Mouse (Mus musculus): Measurements from ENCODE around the gene Fez2. TPM values are rescaled to one million over a fixed set of nuclear protein-coding genes. Genes with fewer than 3 reads are reported as not detected.

The Fez2 gene
- total RNA-seq, 2 experiments from 2014 or later, result 8.8 to 14.7 TPM

DNA sequence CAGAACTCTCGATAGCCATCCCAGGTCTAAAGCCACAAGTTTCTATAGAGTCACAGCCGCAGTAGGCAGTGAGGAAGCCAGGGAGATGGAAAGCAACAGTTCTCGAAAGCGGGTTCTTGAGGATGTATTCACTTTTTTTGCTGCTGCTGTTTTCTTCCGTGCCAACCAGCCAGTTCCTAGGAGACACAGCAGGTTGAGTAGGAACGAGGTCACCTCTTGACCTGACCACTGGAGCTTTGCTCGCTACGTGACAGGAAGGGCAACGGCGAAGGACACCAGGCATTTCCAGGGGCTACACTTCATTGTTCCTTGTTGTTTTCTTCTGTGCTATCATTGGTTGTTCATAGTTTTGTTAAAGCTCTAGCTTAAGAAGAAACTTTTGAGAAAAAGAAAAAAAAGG lies 43.2 kb downstream of the Fez2 start:
- no peak for ATAC-seq (replicated peaks; ENCODE audit: low FRiP score, low TSS enrichment, poor library complexity, severe bottlenecking)

DNA sequence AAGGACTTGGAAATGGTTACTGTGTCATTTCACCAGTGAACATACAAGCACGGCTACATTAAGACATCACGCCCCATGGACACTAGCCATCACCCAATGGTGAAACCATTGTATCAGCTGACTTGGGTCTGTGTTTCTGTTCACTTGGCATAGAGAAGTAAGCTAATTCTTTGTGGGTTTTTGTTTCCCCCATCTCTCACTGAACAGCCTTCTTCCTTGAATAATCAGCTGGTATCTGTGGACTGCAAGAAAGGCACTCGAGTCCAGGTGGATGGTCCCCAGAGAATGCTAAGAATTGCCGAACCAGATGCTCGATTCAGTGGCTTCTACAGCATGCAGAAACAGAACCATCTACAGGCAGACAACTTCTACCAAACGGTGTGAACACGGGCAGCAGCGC lies 44.1 kb downstream of the Fez2 start:
- ATAC-seq (replicated peaks; ENCODE audit: low FRiP score, low TSS enrichment, poor library complexity, severe bottlenecking), result no peak

DNA sequence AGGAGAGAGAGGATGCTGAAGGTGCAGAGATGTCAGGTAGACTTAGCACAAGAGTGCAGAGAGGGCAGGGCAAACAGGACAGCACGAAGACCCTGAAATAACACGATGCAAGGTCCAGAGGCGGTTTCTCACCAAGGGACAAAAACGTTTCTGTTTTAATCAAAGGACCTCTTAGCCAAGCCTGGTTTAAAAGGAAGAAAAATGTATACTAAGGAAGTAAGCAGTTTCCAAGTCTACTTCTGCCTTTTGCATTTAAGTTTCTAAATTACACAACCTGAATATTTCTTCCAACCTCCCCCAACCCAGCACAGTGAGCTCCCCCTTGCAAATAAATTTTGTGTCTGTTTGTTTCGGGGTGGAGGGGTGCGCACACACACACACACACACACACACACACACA lies 44.8 kb downstream of the Fez2 start:
- ATAC-seq (replicated peaks; ENCODE audit: low FRiP score, low TSS enrichment, poor library complexity, severe bottlenecking), result no peak

DNA sequence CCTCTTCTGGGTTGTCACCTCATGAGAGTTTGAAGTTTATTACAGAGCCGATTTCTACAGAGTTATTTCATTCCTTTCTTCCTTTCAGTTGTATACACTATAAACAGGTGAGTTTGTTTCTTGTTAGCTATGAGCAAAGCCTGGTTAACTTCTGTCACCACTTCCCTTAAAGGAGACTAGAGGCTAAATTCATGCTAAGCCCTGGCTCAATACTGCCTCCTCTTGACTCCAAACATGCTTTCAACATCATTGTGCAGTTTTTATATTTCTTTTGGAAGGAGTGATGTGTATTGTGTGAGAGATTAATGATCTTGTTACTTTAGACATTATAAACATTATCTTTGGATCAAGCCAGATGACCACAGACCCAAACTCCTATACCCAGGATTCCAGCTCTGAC lies 47.5 kb downstream of the Fez2 start:
- 0 out of 2 replicates have a peak, but pooled peaks have one; percentile 41 for ATAC-seq (replicated peaks; ENCODE audit: low FRiP score, low TSS enrichment, poor library complexity, severe bottlenecking)

DNA sequence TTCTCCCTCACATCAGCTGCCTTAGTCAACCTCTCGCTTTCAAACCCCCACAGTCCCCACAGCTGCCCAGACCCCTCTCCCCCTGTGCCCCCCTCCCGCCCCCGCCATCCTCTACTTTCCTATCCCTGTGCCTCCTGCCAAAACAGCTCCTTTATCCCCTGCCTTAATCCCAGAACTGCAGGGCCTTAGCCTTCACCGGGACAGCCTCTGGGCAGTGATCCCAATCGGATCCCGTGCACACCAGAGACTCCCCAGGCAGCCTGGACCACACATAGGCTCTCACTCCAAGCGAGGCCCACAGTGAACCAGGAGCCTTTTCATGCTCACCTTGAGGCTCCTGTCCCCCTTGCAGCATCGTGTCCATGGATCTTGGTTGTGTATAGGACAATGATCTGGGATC lies 49.5 kb downstream of the Fez2 start:
- ATAC-seq (replicated peaks; ENCODE audit: low FRiP score, low TSS enrichment, poor library complexity, severe bottlenecking), result no peak

DNA sequence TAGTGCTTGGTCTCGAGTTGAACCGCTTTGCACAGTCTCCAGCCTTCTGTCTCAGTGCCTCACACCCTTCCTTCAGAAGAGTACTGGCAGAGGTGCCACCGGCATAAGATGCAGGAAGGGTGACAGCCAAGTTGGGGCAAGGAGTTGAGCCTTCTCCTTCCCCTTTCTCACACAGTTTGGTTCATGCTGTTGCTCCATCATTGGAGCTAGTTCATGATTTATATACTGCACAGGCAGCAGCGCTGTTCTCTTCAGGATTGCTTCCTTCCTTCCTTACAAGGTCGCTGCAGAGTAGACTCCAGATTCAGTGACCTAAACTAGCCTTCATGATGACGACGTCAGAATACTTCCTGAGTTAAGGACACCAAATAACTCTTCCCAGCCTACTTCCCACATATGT lies 51.9 kb downstream of the Fez2 start:
- ATAC-seq (replicated peaks; ENCODE audit: low FRiP score, low TSS enrichment, poor library complexity, severe bottlenecking), result no peak

DNA sequence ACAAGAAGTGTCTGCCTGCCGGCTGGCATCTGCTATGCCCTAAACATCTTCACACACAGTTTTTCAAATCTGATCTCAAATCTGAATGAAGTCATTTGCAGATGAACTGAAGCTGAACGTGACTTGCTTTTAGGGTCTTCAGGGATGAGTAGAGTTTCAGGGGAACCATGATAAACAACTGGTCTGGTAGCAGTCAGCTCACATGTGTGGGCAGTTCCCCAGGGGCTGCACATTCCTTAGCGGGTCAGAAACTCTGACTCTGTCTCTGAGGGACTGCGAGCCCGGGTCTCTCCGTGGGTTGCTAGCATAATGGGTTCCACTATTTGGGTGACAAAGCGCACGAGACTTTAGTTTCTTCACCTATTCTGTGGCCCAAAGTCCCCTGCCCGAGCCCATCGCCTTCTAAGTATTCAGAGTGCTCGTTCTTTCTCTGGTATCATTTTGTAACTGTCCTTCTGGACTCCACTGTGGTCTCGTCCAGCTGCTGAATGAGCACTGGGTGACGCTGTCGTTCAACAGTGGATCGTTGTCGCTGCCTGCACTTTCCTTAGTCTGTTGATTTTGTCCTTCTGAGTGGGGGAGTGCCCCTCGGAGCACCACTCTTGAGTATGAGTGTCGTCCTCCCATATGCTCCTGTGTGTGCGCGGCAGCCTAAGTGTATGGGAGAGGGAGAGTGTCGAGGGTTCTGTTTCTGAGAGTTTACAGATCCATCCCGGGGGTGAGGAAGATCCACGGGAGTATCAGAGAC lies 53.2 kb downstream of the Fez2 start:
- no peak for ATAC-seq (replicated peaks; ENCODE audit: low FRiP score, low TSS enrichment, poor library complexity, severe bottlenecking)

DNA sequence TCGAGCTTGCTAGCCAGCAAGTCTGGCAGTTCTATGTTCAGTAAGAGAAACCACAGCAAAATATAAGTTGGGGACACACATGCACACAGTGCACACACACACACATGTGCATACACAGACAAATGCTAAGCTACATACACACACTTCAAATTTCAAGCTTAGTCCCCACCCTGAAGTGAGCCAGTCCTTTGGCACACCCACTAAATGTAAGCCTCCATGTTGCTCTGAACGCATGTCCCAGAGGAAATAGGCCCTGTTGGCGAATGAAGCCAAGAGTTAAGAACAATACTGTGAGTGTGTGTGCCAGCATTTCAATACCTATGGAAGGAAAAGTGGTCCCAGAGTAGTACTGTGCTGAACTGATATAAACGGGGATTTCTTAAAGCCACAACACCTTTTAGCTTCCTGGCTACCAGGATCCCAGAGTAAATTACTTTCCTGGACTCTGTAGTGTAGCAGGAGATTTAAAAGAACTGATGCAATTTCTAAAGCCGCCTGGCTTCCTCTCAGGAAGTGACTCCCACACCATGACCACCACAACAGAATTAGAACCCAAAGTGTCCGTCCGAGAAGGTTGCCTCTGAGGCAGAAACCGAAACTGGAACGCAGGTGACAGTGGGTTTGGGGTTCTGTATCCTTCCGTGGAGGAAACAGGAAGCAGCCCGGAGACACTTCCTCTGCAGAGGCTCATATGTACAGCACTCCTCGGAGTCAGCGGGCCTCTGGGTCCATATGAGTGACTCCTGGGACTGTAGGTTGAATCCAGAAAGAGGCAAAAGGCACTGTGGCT lies 55.8 kb downstream of the Fez2 start:
- ATAC-seq (replicated peaks; ENCODE audit: low FRiP score, low TSS enrichment, poor library complexity, severe bottlenecking), result peak; percentile 83

DNA sequence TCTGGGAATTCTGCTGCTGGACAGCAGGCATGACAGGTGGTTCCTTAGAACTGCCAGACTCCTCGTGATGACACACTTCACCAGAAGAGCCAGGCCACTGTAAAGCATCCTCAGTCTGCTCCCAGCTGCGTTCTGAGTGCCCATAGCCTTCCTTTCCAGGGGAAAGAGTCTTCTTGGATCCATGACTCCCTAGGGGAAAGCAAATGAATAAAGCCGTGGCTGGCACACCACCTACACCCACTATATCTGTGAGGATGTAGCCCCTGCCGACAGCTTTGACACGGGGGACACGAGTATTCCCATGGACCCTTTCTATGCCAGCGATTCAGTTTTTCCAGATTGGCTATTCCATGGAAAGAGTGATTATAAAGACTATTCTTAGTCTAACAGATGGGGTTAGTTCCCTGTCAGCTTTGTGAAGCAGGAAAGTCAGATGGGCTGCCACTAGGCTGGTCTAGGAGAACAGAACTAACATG lies 59.7 kb downstream of the Fez2 start:
- no peak for ATAC-seq (replicated peaks; ENCODE audit: low FRiP score, low TSS enrichment, poor library complexity, severe bottlenecking)

DNA sequence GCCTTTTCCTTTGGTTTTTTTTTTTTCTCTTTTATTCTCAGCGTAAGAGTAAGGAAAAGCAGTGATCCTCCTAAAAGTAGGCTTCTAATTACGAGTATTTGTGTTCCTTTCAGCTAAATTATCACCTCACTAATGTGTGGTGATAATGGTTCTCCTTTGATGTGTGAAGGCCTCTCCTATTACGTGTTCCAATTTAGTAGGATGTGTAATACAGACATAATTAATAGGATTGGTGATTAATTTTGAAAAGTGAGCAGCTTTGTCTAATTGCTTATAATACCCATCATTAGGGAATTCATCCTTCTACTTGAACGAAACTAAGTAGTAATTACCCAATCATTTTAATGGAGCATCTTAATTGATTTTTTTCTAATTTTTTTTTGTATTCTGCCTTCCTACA lies 60.2 kb downstream of the Fez2 start:
- ATAC-seq (replicated peaks; ENCODE audit: low FRiP score, low TSS enrichment, poor library complexity, severe bottlenecking), result no peak

DNA sequence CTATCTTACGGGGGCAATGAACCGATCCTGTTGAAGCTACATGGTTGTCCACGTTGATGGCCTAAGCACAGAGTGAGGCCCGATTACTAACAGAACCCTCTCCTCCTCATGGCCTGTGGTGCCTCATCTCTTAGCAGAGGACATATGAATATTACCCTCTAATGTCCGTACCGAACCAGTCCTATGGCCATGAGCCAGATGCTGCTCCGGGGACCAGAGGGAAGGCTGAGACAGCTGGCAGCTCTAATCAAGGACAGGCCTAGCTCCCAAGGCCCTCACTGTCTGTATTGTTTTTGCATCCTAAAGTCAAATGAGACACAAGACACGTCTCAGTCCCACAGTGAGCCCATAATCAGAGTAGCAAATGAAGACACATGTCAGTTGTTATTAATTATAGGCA lies 62.3 kb downstream of the Fez2 start:
- ATAC-seq (replicated peaks; ENCODE audit: low FRiP score, low TSS enrichment, poor library complexity, severe bottlenecking), result no peak

DNA sequence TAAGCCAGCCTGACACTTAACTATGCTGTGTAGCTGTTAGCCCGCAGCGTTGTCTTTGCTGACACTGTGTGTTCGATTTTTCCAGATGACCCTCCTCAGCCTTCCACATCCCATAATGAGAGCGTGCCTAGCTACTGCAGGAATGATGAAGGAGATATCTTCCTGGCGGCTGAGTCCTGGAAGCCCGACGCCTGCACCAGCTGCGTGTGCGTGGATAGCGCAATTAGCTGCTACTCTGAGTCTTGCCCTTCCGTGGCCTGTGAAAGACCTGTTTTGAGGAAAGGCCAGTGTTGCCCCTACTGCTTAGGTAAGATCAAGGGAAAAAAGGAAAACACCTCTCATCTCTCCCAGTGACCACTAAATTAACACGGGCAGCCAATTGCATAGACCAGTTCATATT lies 63.1 kb downstream of the Fez2 start:
- ATAC-seq (replicated peaks; ENCODE audit: low FRiP score, low TSS enrichment, poor library complexity, severe bottlenecking), result no peak

DNA sequence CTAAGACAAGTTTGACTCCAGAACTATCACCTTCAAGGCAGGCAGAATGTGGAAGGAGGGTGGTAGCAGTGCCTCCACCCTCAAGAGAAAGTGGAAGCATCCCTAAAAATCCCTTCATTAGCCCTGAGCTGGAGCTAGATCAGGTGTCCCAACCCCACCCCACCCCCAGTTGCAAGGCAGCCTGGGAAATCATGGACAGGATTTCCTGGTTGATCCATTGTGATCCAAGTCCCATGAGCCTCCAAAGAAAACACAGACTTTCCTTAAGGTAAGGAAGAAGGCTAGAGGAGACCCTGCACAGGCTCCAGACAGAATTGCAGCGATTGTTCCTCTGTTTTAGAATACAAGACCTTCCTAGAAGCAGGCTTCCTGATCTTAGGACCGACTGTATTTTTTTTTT lies 63.5 kb downstream of the Fez2 start:
- no peak for ATAC-seq (replicated peaks; ENCODE audit: low FRiP score, low TSS enrichment, poor library complexity, severe bottlenecking)

DNA sequence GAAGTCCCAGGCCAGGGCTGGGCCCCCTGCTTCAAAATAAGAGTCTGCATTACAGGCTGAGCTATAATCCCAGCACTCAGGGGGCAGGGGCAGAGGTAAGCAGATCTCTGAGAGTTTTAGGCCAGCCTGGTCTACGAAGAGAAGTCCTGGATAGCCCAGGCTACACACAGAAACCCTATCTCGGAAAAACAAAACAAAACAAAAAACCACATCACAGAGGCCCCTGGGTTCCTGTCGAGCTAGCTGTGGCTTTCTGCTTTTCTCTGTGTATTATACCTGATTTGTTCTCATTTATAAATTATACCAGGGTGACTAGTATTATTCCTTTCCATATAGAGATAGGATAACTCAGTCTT lies 65.5 kb downstream of the Fez2 start:
- no peak for ATAC-seq (replicated peaks; ENCODE audit: low FRiP score, low TSS enrichment, poor library complexity, severe bottlenecking)

DNA sequence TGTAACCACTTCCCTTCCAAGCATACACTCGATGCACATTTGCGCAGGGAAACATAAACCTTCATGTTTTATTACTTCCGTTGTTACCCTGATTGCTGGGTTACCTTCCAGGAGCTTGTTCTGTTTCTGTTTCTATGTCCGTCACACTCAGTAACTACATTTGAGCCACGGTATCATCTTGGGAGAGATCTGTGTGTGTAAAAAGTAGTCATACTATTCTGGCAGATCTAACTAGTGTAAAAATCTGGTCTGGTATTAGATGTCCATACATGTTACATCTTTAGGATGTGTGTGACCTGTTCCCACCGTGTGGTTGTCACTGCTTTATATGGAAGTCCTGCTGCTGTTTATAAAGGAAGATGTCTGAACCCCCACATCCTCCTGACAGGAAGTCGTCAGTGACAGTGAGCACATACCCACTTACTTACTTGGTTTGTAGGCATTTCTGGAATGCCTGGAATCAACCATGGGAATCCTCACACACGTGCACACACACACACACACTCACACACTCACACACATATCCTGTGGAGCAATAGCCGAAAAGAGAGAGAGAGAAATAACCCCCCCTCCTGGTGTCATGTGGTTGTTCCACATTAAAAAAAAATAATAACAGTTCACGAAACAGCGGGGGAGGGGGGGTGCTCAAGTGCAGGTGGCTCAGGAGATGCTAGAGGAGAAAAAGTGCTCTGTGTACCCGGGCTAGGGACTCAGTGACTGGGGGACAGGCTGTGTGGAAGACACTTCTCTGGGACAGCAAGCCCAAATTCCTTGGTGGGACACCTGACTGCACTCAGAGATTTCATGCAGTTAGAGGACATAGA lies 66.1 kb downstream of the Fez2 start:
- ATAC-seq (replicated peaks; ENCODE audit: low FRiP score, low TSS enrichment, poor library complexity, severe bottlenecking), result no peak

DNA sequence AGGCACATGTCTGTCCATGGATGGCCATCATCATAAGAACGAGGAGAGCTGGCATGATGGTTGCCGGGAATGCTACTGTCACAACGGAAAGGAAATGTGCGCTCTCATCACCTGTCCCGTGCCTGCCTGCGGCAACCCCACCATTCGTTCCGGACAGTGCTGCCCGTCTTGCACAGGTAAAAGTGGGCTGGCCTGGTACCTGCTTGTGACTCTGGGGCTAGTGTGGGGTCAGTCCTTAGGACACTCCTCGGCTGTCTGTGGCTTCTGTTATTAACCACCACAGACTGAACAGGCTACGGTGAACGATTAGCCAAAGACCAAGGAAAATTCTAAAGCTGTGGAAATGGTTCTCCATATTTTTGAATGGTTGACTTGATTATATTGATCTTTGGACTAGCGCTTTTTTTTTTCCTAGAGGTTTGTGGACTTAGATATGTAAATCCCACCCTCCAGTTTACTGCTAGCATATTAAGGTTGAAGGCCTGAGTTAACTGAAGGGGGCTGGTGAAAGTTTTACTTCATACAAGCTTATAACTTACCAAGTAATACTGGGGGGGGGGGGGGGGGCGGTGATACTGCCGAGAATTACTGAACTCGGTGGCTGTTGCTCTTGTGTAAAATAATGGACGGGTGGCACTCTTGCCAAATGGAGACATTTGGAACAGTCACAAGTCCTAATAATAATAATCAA lies 70.7 kb downstream of the Fez2 start:
- no peak for ATAC-seq (replicated peaks; ENCODE audit: low FRiP score, low TSS enrichment, poor library complexity, severe bottlenecking)

DNA sequence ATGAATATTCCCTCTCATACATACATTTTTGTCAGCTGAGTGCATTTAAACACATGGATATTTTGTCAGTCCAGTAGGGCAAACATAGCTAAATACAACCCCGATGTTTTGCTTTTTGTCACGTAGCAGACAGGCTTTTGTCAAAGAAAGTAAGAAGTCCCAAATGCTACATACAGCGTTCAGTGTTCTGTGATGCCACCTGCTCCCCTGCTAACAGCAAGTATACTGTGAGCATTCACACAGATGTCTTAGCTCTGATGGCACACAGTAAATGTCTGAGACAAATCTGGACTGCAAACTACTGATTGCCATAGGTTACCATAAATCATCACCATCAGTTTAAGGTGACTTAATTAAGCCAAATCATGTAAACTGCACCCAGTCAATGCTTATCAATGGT lies 74.3 kb downstream of the Fez2 start:
- ATAC-seq (replicated peaks; ENCODE audit: low FRiP score, low TSS enrichment, poor library complexity, severe bottlenecking), result no peak

DNA sequence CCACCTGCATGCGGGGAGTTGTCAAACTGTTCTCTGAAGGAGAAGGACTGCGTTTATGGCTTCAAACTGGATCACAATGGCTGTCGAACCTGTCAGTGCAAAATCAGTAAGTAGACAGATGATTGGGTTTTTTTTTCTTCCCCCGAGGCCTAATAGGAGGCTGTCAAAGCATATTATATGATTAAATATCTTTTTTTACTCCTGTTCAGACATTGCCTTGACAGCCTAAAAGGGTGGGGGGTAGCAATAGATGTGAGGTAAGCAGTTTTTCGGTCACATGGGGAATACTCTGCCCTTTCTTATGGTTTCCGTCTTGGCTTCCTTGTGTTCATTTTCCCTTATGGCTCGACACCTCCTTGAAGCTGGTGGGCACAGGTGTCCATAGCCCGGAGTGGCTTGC lies 82.7 kb downstream of the Fez2 start:
- ATAC-seq (replicated peaks; ENCODE audit: low FRiP score, low TSS enrichment, poor library complexity, severe bottlenecking), result no peak

DNA sequence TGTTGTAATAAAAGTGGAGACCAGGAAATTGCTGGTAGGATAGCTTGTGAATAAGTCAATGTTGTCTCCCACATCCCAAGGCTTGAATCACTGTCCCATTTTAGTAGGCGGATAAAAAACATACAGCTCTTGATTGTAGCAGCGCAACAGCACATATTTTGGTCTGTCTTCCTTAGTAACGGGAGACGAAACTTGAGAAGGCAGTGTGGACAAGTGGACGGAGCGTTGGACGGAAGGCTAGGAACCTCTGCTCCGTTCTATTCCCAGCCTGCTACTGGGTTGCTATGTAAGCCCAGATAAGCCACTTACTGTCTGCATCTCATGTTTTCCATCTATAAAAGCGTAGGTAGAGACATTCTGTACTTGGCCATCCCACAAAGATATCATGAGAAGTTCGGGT lies 84.7 kb downstream of the Fez2 start:
- no peak for ATAC-seq (replicated peaks; ENCODE audit: low FRiP score, low TSS enrichment, poor library complexity, severe bottlenecking)

DNA sequence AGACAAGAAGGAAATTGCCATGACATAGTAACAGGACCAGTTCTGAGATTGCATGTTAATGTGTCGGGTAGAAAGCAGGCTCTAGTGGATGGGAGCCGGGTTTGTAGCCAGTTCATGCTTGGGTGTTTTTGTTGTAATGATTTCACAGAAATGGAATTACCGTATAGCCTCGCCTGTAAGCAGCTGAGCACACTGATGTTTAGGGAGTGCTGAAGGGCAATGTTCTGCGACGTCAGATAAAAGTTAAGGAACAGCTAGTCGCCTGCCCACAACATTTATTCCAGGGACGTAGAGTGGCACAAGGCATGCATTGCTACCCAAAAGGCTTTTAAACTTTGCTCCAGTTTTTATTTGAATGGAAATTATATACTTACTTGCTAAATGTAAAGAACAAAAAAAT lies 86.5 kb downstream of the Fez2 start:
- ATAC-seq (replicated peaks; ENCODE audit: low FRiP score, low TSS enrichment, poor library complexity, severe bottlenecking), result no peak
